Mouse (Mus musculus) G1E (cell line): Measurements from ENCODE around the gene Stard13. TPM values are rescaled to one million over a fixed set of nuclear protein-coding genes. Genes with fewer than 3 reads are reported as not detected.

Source experiments
- ATAC-seq: 2 replicates; pipeline ENCODE4 v1.8.0; 2016; ENCODE audit warnings: mild to moderate bottlenecking; ENCODE audit not compliant: insufficient number of reproducible peaks, poor library complexity, low FRiP score, severe bottlenecking; ENCODE audit errors: extremely low read depth
- DNase-seq: peaks from one replicate; pipeline ENCODE4 v3.0.0; 2012; ENCODE audit warnings: low spot score
- H3K27me3 ChIP-seq: 2 replicates; pipeline ENCODE4 v1.6.1; 2012; ENCODE audit warnings: mild to moderate bottlenecking, low read length, inconsistent platforms; ENCODE audit not compliant: insufficient read depth
- H3K36me3 ChIP-seq: replicated peaks from 2 replicates; pipeline ENCODE3; 2012; ENCODE audit warnings: mild to moderate bottlenecking, inconsistent platforms
- H3K4me1 ChIP-seq: 2 replicates; pipeline ENCODE4 v1.6.1; 2012; ENCODE audit warnings: low read depth, low read length, inconsistent platforms, mixed read lengths; ENCODE audit not compliant: insufficient read depth
- H3K4me3 ChIP-seq: 2 replicates; pipeline ENCODE4 v1.5.1; 2012; ENCODE audit warnings: low read depth, mild to moderate bottlenecking, inconsistent platforms, low read length, moderate library complexity, mixed read lengths
- H3K9me3 ChIP-seq: replicated peaks from 2 replicates; pipeline ENCODE4 v1.6.1; 2012; ENCODE audit warnings: inconsistent platforms
- CTCF ChIP-seq: IDR thresholded peaks from 2 replicates; pipeline ENCODE4 v1.5.1; 2012; ENCODE audit warnings: low read depth, low read length, inconsistent platforms, mixed read lengths
- GATA1 ChIP-seq: IDR thresholded peaks from 2 replicates; pipeline ENCODE4 v1.6.1; 2012; ENCODE audit warnings: borderline replicate concordance, low read length, inconsistent platforms, mixed read lengths
- GATA2 ChIP-seq: IDR thresholded peaks from 2 replicates; pipeline ENCODE4 v1.6.1; 2012; ENCODE audit warnings: low read depth, low read length, inconsistent platforms, borderline replicate concordance
- POLR2AphosphoS5 ChIP-seq: IDR thresholded peaks from 2 replicates; pipeline ENCODE4 v1.6.1; 2012; ENCODE audit warnings: low read depth, low read length, inconsistent platforms; ENCODE audit not compliant: insufficient replicate concordance
- TAL1 ChIP-seq: conservative IDR thresholded peaks from 2 replicates; pipeline ENCODE4 v1.6.1; 2012; ENCODE audit warnings: low read depth, low read length, inconsistent platforms, mixed read lengths
- polyA plus RNA-seq: library from polyadenylated mRNA; stranded (reverse); fragments of >175 nt; gene quantifications from 2 replicates; pipeline ENCODE4 v1.2.3, GENCODE M21; 2012
- total RNA-seq, 2 experiments: library from RNA; stranded (forward) in 1 of 2; stranded (reverse) in 1 of 2; fragments of 200-1000 nt in 1 of 2; fragments of >200 nt in 1 of 2; fragmentation: Nextera tagmentation in 1 of 2; gene quantifications; 2 replicates each; pipeline ENCODE4 v1.2.3; 2014 to 2017

Gene Stard13
- total and polyA plus RNA-seq, 3 experiments, result 0.05 TPM; not detected in 2

DNA sequence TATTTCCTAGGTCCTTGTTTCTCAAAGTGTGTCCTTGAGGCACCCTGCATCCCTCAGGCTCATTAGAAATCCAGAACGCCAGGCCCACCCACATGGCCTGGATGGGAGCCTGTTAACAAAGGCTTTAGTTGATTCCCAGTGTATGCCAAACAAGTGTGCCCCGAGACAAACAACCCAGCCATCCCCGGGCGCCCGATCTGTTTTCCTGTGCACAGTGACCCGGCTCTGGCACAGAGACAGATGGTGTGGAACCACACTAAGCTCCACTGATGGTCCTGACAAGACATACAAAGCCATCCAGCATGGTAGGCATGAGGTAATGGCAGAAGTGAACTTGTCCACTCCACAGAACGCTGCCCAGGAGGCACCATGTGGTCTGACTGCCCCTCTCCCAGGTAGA, 195.8 kb downstream of the Stard13 start:
- Histone ChIP-seq H3K27me3 (no peaks in the 10 kb centered on the region), H3K9me3 (peaks cover 33% of the 10 kb centered on the region), H3K4me1 (no peaks in the 10 kb centered on the region), H3K4me3 (no peak overlapping the region), H3K36me3 (no peaks in the 10 kb centered on the region)
- DNase-seq (no peak), ATAC-seq (no peak)
- no peak for TF ChIP-seq TAL1
- TF ChIP-seq GATA1, result no peak
- no peak for TF ChIP-seq CTCF

DNA sequence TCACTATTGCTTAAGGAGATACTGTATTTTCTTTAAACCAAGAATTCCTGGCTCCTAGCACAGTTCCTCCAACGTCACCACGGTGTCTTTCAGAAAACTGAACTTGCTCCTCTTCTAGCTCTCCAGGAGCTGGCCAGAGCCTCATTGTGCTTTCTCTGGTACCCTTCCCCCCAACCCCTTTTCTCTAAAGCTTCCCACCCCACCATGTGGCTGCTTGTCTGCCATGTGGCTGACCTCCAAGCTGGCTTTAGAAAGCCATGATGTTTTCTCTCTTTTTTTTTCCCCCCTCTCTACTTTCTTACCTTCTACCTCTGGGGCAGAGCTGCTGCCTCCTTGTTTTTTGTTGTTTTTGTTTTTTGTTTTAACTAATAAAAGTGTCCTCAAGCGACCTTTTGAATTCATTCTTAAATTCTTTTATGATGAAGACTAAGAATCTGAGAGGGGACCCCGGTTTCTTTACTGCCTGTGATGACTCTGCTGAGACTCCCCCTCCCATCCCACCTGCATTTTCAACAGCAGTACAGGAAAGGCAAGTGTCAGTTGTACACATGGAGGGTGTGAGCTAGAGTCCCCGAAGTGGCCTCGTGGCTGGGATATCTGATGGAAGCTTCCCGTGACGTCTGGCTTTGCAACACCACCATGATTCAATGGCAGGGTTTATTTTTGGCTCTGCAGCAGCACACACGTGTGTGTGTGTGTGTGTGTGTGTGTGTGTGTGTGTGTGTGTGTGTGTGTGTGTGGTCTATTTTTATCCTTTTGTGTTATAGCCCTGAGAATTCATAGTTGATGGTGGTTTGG, 198.7 kb downstream of the Stard13 start:
- DNase-seq, result no peak
- Histone ChIP-seq H3K4me3 (no peak overlapping the region), H3K4me1 (no peaks in the 10 kb centered on the region), H3K36me3 (no peaks in the 10 kb centered on the region), H3K27me3 (no peaks in the 10 kb centered on the region), H3K9me3 (peaks cover 31% of the 10 kb centered on the region)
- TF ChIP-seq GATA1, result no peak
- no peak for TF ChIP-seq CTCF
- TF ChIP-seq POLR2AphosphoS5, result no peak
- TF ChIP-seq GATA2, result no peak
- no peak for TF ChIP-seq TAL1
- ATAC-seq, result no peak

DNA sequence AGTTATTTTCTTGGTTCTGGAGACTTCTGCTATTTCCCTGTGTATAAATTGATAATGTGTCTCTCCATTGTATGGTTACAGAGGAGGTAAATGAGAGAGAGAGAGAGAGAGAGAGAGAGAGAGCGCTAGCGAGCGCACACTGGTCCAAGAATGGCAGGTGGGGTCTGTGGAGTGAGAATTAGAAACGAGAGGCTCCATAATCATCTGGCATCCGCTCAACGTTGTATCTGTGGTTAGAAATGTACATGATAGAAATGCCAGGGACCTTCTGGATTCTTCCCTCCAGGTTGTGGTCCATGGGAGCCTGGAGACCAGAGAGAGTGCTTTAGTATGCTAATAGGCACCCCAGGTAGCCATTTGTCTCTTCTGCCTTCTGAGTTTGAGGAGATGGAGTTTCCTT, 204.7 kb downstream of the Stard13 start:
- Histone ChIP-seq H3K36me3 (no peaks in the 10 kb centered on the region), H3K4me3 (no peak overlapping the region), H3K9me3 (peaks cover 30% of the 10 kb centered on the region), H3K27me3 (no peaks in the 10 kb centered on the region), H3K4me1 (no peaks in the 10 kb centered on the region)
- DNase-seq (no peak), ATAC-seq (no peak)
- no peak for TF ChIP-seq POLR2AphosphoS5
- TF ChIP-seq GATA2, result no peak
- no peak for TF ChIP-seq TAL1
- no peak for TF ChIP-seq GATA1
- no peak for TF ChIP-seq CTCF

DNA sequence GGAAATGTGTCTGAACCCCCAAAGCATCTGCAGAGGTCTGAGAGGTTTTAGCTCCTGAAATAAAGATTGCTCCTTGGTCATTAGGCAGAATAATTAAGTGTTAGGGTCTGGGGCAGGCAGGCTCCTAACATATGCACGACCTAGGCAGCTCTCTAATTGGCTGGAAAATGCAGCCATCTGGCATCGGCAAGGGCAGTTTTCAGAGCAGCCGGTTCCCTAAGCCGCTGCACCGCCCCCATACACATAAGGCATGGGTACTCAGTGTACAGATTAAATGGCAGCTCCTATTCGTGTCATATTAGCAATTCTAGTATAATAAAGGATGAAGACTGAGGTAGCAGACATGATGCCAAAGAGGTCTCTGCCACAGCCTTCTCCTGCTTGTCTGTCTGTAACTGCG, 206.5 kb downstream of the Stard13 start:
- TF ChIP-seq GATA1 (no peak), POLR2AphosphoS5 (no peak), TAL1 (no peak), CTCF (no peak), GATA2 (no peak)
- Histone ChIP-seq H3K4me3 (no peak overlapping the region), H3K27me3 (no peaks in the 10 kb centered on the region), H3K4me1 (no peaks in the 10 kb centered on the region), H3K9me3 (peaks cover 33% of the 10 kb centered on the region), H3K36me3 (no peaks in the 10 kb centered on the region)
- no peak for ATAC-seq
- DNase-seq, result no peak

DNA sequence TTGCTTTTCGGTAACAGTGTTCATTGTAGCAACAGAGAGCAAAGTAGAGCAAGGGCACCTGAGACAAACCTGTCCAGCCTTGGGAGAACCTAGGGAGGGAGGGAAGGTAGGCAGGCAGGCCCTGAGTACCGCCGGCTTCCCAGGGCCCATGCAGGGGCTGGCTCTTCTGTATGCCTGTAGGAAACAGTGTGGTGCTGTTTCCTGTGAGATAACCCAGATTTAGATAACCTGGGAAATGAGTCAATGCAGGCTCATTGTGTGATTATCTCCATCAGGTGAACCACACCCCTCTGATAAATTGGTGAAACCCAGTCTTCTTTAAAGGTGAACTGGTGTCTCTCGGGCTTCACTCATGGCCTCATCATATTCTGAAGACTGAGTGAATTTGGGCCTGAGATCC, 207.6 kb downstream of the Stard13 start:
- Histone ChIP-seq H3K4me3 (no peak overlapping the region), H3K9me3 (peaks cover 28% of the 10 kb centered on the region), H3K36me3 (no peaks in the 10 kb centered on the region), H3K27me3 (no peaks in the 10 kb centered on the region), H3K4me1 (no peaks in the 10 kb centered on the region)
- ATAC-seq, result no peak
- DNase-seq, result no peak
- TF ChIP-seq CTCF (no peak), TAL1 (no peak), GATA1 (no peak), GATA2 (no peak), POLR2AphosphoS5 (no peak)

DNA sequence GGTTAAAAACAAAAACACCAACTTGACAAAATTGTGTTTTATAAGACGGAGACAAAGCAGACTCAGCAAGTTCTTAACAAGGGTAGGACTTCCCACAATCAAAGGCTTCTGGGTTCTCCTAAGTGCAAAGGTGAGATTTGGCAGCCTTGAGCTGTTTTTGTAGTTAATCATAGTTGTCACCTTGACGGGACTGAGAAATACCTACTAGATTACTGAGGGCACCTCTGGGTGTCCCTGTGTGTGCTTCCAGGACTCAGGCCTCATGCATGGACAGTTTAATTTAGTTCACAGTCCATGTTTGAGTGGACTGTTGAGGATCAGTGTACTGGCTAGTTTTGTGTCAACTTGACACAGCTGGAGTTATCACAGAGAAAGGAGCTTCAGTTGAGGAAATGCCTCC, 209.2 kb downstream of the Stard13 start:
- no peaks in the 10 kb centered on the region for H3K36me3 ChIP-seq
- no peak for TF ChIP-seq POLR2AphosphoS5
- TF ChIP-seq GATA2, result no peak
- TF ChIP-seq CTCF, result no peak
- ATAC-seq (no peak), DNase-seq (no peak)
- H3K27me3 ChIP-seq, result no peaks in the 10 kb centered on the region
- no peak overlapping the region for H3K4me3 ChIP-seq
- peaks cover 33% of the 10 kb centered on the region for H3K9me3 ChIP-seq
- no peaks in the 10 kb centered on the region for H3K4me1 ChIP-seq

DNA sequence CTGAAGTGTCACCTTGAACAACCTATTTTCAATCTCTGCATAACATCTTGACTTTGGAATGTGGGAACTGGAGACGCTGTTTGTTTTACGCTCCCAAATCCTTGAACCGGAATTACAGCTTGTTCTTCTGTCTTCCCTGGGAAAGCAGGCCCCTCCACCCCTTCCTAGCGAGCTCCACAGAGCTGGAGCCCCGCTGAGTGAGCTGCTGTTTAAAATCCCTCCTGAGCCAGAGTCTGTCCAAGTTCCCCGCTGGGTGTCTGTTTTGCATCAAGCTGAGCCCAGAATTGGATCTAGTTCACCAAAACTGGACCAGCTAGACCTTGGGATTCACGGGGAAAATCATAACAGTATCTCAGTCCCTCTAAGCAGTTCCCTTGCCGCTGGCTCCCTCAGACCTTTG, 210.2 kb downstream of the Stard13 start:
- no peak for DNase-seq
- Histone ChIP-seq H3K4me1 (no peaks in the 10 kb centered on the region), H3K27me3 (no peaks in the 10 kb centered on the region), H3K4me3 (no peak overlapping the region), H3K9me3 (peaks cover 34% of the 10 kb centered on the region), H3K36me3 (no peaks in the 10 kb centered on the region)
- no peak for ATAC-seq
- TF ChIP-seq TAL1 (no peak), POLR2AphosphoS5 (no peak), CTCF (no peak), GATA1 (no peak), GATA2 (no peak)
